Mouse (Mus musculus): ENCODE data around the gene Tmed2. TPM values are rescaled to one million over a fixed set of nuclear protein-coding genes. Genes with fewer than 3 reads are reported as not detected.

Tmed2 gene
- polyA plus RNA-seq, 1 experiment from 2014 or later, result 396 TPM

- Histone ChIP-seq H3K27ac (no peak overlapping the region), H3K4me1 (replicated peaks) (peaks cover 12% of the 10 kb centered on the region; the same call in 1 of the 2 replicates), H3K9me3 (no peaks in the 10 kb centered on the region), H3K36me3 (peaks cover 95% of the 10 kb centered on the region), H3K4me3 (no peak overlapping the region), H3K27me3 (ENCODE audit: insufficient read depth, poor library complexity, severe bottlenecking) (no peaks in the 10 kb centered on the region)
- DNase-seq (ENCODE audit: low spot score), result no peak
- 72% methylated on average over 10 of the region's 10 CpGs for WGBS
Observed at GRCm38 (mm10) chr5:124506731-124507359, 33.6 kb upstream of the Tmed2 start.

- no peak for DNase-seq (ENCODE audit: low spot score)
- H3K36me3 ChIP-seq, result peaks cover 95% of the 10 kb centered on the region
- WGBS, result 93% methylated on average over 6 of the region's 6 CpGs
Observed at GRCm38 (mm10) chr5:124509200-124509599, 31.3 kb upstream of the Tmed2 start.

GRCm38 (mm10) chr5:124509742-124510237, 30.7 kb upstream of the Tmed2 start:
- H3K27me3 ChIP-seq (ENCODE audit: insufficient read depth, poor library complexity, severe bottlenecking), result no peaks in the 10 kb centered on the region
- H3K27ac ChIP-seq, result no peak overlapping the region
- peaks cover 12% of the 10 kb centered on the region; the same call in 1 of the 2 replicates for H3K4me1 ChIP-seq (replicated peaks)
- H3K36me3 ChIP-seq, result peaks cover 95% of the 10 kb centered on the region
- H3K4me3 ChIP-seq, result no peak overlapping the region
- 77% methylated on average over 12 of the region's 12 CpGs for WGBS
- DNase-seq (ENCODE audit: low spot score), result no peak
- no peaks in the 10 kb centered on the region for H3K9me3 ChIP-seq

More at GRCm38 (mm10) chr5:124509200-124509599, 31.3 kb upstream of the Tmed2 start:
- Histone ChIP-seq H3K27me3 (ENCODE audit: insufficient read depth, poor library complexity, severe bottlenecking) (no peaks in the 10 kb centered on the region), H3K27ac (no peak overlapping the region), H3K4me3 (no peak overlapping the region), H3K4me1 (replicated peaks) (peaks cover 12% of the 10 kb centered on the region; the same call in 1 of the 2 replicates), H3K9me3 (no peaks in the 10 kb centered on the region)

- no peaks in the 10 kb centered on the region for H3K27me3 ChIP-seq (ENCODE audit: insufficient read depth, poor library complexity, severe bottlenecking)
- 88% methylated on average over 10 of the region's 10 CpGs for WGBS
- H3K36me3 ChIP-seq, result peaks cover 95% of the 10 kb centered on the region
- H3K9me3 ChIP-seq, result no peaks in the 10 kb centered on the region
- no peak for DNase-seq (ENCODE audit: low spot score)
- H3K27ac ChIP-seq, result no peak overlapping the region
- H3K4me1 ChIP-seq (replicated peaks), result peaks cover 12% of the 10 kb centered on the region; the same call in 1 of the 2 replicates
- H3K4me3 ChIP-seq, result no peak overlapping the region
Observed at GRCm38 (mm10) chr5:124510536-124511050, 29.9 kb upstream of the Tmed2 start.

GRCm38 (mm10) chr5:124515789-124516188, 24.7 kb upstream of the Tmed2 start:
- Histone ChIP-seq H3K27ac (no peak overlapping the region), H3K36me3 (peaks cover 89% of the 10 kb centered on the region)
- WGBS, result 82% methylated on average over 5 of the region's 5 CpGs

GRCm38 (mm10) chr5:124518648-124519047, 21.8 kb upstream of the Tmed2 start:
- Histone ChIP-seq H3K4me1 (replicated peaks) (peaks cover 8% of the 10 kb centered on the region), H3K27ac (no peak overlapping the region), H3K9me3 (0 out of 2 replicates have a peak, but pooled peaks cover 2% of the 10 kb centered on the region), H3K27me3 (ENCODE audit: insufficient read depth, poor library complexity, severe bottlenecking) (no peaks in the 10 kb centered on the region), H3K36me3 (peaks cover 86% of the 10 kb centered on the region), H3K4me3 (no peak overlapping the region)
- 42% methylated on average over 10 of the region's 10 CpGs for WGBS
- DNase-seq (ENCODE audit: low spot score), result no peak

More at GRCm38 (mm10) chr5:124515789-124516188, 24.7 kb upstream of the Tmed2 start:
- no peak for DNase-seq (ENCODE audit: low spot score)
- H3K4me1 ChIP-seq (replicated peaks), result peaks cover 8% of the 10 kb centered on the region
- no peaks in the 10 kb centered on the region for H3K9me3 ChIP-seq
- H3K4me3 ChIP-seq, result no peak overlapping the region
- H3K27me3 ChIP-seq (ENCODE audit: insufficient read depth, poor library complexity, severe bottlenecking), result no peaks in the 10 kb centered on the region

- no peaks in the 10 kb centered on the region for H3K27me3 ChIP-seq (ENCODE audit: insufficient read depth, poor library complexity, severe bottlenecking)
- H3K4me3 ChIP-seq, result no peak overlapping the region
- no peak for DNase-seq (ENCODE audit: low spot score)
- H3K36me3 ChIP-seq, result peaks cover 89% of the 10 kb centered on the region
- H3K9me3 ChIP-seq, result 0 out of 2 replicates have a peak, but pooled peaks cover 5% of the 10 kb centered on the region
- no peak overlapping the region for H3K27ac ChIP-seq
- H3K4me1 ChIP-seq (replicated peaks), result peaks cover 8% of the 10 kb centered on the region
- WGBS, result 85% methylated on average over 4 of the region's 4 CpGs
Observed at GRCm38 (mm10) chr5:124521588-124521987, 18.9 kb upstream of the Tmed2 start.

GRCm38 (mm10) chr5:124523032-124523431, 17.5 kb upstream of the Tmed2 start:
- H3K9me3 ChIP-seq, result 0 out of 2 replicates have a peak, but pooled peaks cover 5% of the 10 kb centered on the region
- H3K4me1 ChIP-seq (replicated peaks), result peaks cover 10% of the 10 kb centered on the region
- H3K4me3 ChIP-seq, result no peak overlapping the region
- DNase-seq (ENCODE audit: low spot score), result no peak
- no peak overlapping the region for H3K27ac ChIP-seq
- H3K36me3 ChIP-seq, result peaks cover 80% of the 10 kb centered on the region
- no peaks in the 10 kb centered on the region for H3K27me3 ChIP-seq (ENCODE audit: insufficient read depth, poor library complexity, severe bottlenecking)
- 93% methylated on average over 8 of the region's 8 CpGs for WGBS

GRCm38 (mm10) chr5:124524943-124525342, 15.6 kb upstream of the Tmed2 start:
- Histone ChIP-seq H3K27me3 (ENCODE audit: insufficient read depth, poor library complexity, severe bottlenecking) (no peaks in the 10 kb centered on the region), H3K27ac (no peak overlapping the region), H3K9me3 (0 out of 2 replicates have a peak, but pooled peaks cover 5% of the 10 kb centered on the region), H3K4me1 (replicated peaks) (peaks cover 21% of the 10 kb centered on the region), H3K36me3 (peaks cover 64% of the 10 kb centered on the region), H3K4me3 (no peak overlapping the region)
- 93% methylated on average over 5 of the region's 5 CpGs for WGBS
- no peak for DNase-seq (ENCODE audit: low spot score)

GRCm38 (mm10) chr5:124528351-124528750, 12.1 kb upstream of the Tmed2 start:
- DNase-seq (ENCODE audit: low spot score), result no peak
- 0 out of 2 replicates have a peak, but pooled peaks cover 5% of the 10 kb centered on the region for H3K9me3 ChIP-seq
- peak overlapping the region; percentile 87 for H3K4me3 ChIP-seq
- peak overlapping the region; percentile 80 for H3K27ac ChIP-seq
- H3K4me1 ChIP-seq (replicated peaks), result peaks cover 49% of the 10 kb centered on the region
- WGBS, result 69% methylated on average over 4 of the region's 4 CpGs
- peaks cover 39% of the 10 kb centered on the region for H3K36me3 ChIP-seq
- H3K27me3 ChIP-seq (ENCODE audit: insufficient read depth, poor library complexity, severe bottlenecking), result no peaks in the 10 kb centered on the region

GRCm38 (mm10) chr5:124528791-124529190, 11.7 kb upstream of the Tmed2 start:
- Histone ChIP-seq H3K27ac (peak overlapping the region; percentile 80), H3K4me3 (peak overlapping the region; percentile 87), H3K4me1 (replicated peaks) (peaks cover 49% of the 10 kb centered on the region), H3K27me3 (ENCODE audit: insufficient read depth, poor library complexity, severe bottlenecking) (no peaks in the 10 kb centered on the region), H3K36me3 (peaks cover 34% of the 10 kb centered on the region), H3K9me3 (0 out of 2 replicates have a peak, but pooled peaks cover 1% of the 10 kb centered on the region)
- 48% methylated on average over 9 of the region's 9 CpGs for WGBS
- no peak for DNase-seq (ENCODE audit: low spot score)

- H3K36me3 ChIP-seq, result peaks cover 30% of the 10 kb centered on the region
- 38% methylated on average over 8 of the region's 8 CpGs for WGBS
- H3K4me1 ChIP-seq (replicated peaks), result peaks cover 49% of the 10 kb centered on the region
- peak overlapping the region; percentile 87 for H3K4me3 ChIP-seq
- H3K9me3 ChIP-seq, result no peaks in the 10 kb centered on the region
- H3K27ac ChIP-seq, result peak overlapping the region; percentile 80
- no peaks in the 10 kb centered on the region for H3K27me3 ChIP-seq (ENCODE audit: insufficient read depth, poor library complexity, severe bottlenecking)
- DNase-seq (ENCODE audit: low spot score), result no peak
Observed at GRCm38 (mm10) chr5:124529191-124529651, 11.3 kb upstream of the Tmed2 start.

- peaks cover 49% of the 10 kb centered on the region for H3K4me1 ChIP-seq (replicated peaks)
- H3K4me3 ChIP-seq, result peak overlapping the region; percentile 87
- 0 out of 2 replicates have a peak overlapping the region, but pooled peaks have one; percentile 80 for H3K27ac ChIP-seq
- H3K27me3 ChIP-seq (ENCODE audit: insufficient read depth, poor library complexity, severe bottlenecking), result no peaks in the 10 kb centered on the region
- no peaks in the 10 kb centered on the region for H3K9me3 ChIP-seq
- peaks cover 25% of the 10 kb centered on the region for H3K36me3 ChIP-seq
- no peak for DNase-seq (ENCODE audit: low spot score)
- 67% methylated on average over 8 of the region's 8 CpGs for WGBS
Observed at GRCm38 (mm10) chr5:124529697-124530096, 10.8 kb upstream of the Tmed2 start.

Measured in hindbrain, embryonic 10.5 days (tissue).